Mouse (Mus musculus) adrenal gland, adult (tissue): ENCODE measurements around the gene Ranbp17.

Experiments
- DNase-seq, 2 experiments: peaks; one replicate each; pipeline ENCODE4 v3.0.0; 2022 to 2023; ENCODE audit warnings: low spot score in 1 of 2; ENCODE audit not compliant: inconsistent age in 2 of 2

Gene Ranbp17

GRCm38 (mm10) chr11:33422226-33422625 lies 91.3 kb downstream of the Ranbp17 start:
- DNase-seq: peak in 1 of 2 experiments; percentile 23

DNA sequence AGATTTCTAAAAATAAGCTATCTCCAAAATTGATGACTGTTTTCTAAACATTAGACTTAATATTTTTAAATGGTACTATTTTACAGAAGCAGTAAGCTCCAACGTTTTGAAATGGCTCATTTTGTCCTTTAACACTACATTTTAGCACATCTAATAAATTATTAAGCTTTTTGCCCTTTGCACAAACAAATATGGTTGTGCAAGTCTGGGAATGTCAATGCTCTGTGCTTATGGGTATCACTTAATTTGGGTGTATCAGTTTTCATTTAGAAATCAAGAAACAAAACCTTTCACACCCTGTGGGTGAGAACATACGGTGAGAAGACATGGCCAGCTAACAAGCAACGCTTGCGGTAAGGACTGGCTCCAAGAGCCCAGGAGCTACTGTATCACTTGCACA lies 108.9 kb downstream of the Ranbp17 start:
- no peak for DNase-seq

DNA sequence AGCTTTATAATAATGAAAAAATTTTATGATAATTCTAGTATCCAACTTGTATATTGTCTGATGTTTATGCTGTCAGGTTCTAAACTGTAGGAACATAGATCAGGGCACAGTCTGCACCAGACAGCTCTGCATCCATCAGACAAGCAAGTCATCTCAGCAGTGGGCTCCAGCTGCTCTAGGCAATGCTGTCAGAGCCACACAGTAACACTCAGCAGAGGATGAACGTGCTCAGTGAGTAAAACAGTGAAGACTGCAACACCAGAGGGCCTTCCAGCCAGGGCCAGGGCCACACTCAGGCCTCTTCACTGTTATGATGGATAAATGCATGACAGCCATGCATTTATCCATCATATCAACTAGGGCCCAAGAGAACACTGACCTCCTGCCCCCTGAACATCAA lies 114.2 kb downstream of the Ranbp17 start:
- DNase-seq: no peak

- DNase-seq: peak in 1 of 2 experiments; percentile 67
These were observed 114.8 kb downstream of the Ranbp17 start for GRCm38 (mm10) chr11:33398701-33399100.

- no peak for DNase-seq
These were observed 117.3 kb downstream of the Ranbp17 start for GRCm38 (mm10) chr11:33396275-33396674.

DNA sequence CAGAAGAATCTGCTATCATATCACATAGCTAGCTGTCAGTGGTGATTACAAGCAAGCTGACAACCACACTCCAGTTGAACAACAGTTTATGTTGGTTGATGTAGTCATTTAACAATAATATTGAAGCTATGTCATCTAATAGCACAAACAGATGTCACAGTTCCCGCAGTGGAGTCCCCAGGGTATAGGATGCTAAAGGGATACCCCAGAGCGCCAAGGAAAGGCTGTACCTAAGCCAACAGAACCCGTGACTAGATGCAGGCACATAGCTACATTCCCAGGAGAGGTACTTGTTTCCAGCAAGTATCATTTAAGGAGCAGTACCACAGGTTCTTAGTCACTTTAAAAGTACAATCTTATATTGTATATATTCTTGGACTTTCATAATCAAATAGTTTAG lies 119.5 kb downstream of the Ranbp17 start:
- no peak for DNase-seq

- DNase-seq: no peak
These were observed 124.9 kb downstream of the Ranbp17 start for GRCm38 (mm10) chr11:33388685-33389084.

DNA sequence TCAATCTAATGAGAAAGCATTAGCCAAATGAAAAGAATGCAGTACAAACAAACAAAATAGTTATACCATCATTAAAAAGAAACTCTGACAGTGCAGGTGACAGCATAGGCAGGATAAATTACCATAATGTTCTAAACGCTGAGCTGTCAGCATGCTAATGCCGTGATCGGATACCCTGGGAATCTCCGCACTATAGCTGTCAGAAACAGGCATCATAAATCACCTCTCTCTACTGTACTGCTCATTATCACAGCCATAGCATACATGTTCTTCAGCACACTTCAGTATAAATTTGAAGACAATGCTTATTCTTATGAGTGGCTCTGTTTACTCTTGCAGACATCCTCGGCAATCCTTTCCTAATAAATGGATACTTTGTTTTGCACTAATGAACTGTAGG lies 151.7 kb downstream of the Ranbp17 start:
- DNase-seq: no peak

- DNase-seq: no peak
These were observed 164.3 kb downstream of the Ranbp17 start for GRCm38 (mm10) chr11:33349269-33349668.

- DNase-seq: no peak
These were observed 171.5 kb downstream of the Ranbp17 start for GRCm38 (mm10) chr11:33342061-33342460.

GRCm38 (mm10) chr11:33336552-33337121 lies 176.9 kb downstream of the Ranbp17 start:
- peak; percentile 12 to 51 for DNase-seq

- no peak for DNase-seq
These were observed 177.9 kb downstream of the Ranbp17 start for GRCm38 (mm10) chr11:33335616-33336015.

GRCm38 (mm10) chr11:33332137-33332536 lies 181.4 kb downstream of the Ranbp17 start:
- DNase-seq: peak in 1 of 2 experiments; percentile 26

DNA sequence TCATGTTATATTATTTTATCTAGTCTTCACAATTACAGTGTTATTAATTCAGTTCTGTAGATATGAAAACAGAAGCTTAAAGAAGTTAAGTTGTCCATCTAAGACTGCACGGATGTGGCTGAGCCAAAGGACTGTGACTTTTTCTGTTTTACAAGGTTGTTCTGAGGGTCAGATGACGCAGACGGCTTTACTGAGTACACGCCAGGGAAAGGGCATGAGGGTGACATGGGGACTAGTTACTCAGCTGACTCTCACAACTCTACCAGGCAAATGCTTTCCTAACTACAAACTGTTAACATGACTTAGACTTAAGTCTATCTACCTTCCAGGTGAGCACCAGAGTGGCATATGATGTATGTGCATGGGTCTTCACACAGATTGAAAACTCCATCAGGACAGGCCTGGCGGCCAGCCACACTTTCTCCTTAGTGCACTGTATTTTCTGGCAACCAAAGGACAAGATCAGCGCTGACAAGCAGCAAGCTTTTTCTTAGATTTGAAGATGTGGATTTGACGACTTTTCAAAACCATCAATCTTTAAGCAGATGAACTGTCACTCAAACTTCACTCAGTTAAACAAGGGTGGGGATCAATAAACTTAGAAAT lies 194.4 kb downstream of the Ranbp17 start:
- DNase-seq: peak; percentile 80 to 91

DNA sequence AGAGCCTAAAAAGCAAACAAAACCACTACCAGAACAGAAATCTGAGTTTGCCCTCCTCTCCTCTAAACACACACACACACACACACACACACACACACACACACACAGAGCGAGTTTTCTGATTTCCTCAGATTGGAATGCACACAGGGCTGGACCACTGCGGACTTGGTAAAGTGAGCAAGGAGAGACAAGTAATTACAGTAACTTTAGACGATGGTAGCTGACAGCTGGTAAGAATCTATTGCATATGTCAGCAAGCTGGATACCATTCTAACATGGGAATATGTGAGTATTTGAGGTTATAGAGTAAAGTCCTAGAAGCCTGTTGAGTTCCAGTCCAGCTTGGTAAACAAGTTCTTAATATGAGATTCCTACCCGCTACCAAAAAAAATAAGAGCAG lies 204.0 kb downstream of the Ranbp17 start:
- no peak for DNase-seq

GRCm38 (mm10) chr11:33300859-33301258 lies 212.7 kb downstream of the Ranbp17 start:
- no peak for DNase-seq

DNA sequence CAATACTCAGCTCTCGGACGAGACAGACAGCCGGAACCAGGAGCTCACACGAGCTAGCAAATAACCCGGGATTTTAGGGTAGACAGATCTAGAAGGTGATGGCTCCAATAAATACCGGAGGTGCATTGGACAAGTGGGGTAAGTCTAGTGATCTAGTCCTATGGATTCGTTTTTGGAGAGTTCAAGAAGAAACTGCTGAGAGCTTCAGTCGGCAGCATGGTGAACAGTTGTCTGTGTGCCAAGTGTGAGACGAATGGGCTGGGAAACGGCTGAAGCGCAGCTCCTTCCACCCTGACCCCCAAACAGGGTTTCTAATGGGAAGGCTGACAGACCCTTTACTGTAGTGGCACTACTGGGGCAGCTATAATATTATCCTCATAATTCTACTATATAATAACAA lies 214.2 kb downstream of the Ranbp17 start:
- no peak for DNase-seq

DNA sequence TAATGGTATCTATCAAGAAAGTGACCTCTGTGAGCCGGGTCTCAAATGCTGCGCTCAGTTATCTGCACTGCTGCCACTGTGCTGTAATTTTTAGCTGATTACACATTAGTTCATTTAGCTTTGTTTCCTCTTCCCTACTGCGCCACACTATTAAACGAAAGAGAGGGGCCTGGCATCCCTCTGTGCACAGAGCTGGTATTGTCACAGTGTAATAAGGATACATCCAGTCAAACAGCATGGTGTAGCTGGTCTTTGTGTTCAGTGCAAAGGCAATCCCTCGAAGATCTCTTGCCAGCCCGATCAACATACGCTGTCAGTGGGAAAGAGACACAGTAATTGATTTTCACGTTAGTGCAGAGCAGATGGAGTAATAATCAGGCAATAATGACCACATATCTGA lies 216.4 kb downstream of the Ranbp17 start:
- DNase-seq: no peak

- DNase-seq: peak in 1 of 2 experiments; percentile 77
These were observed 218.1 kb downstream of the Ranbp17 start for GRCm38 (mm10) chr11:33295422-33295821.

- no peak for DNase-seq
These were observed 219.5 kb downstream of the Ranbp17 start for GRCm38 (mm10) chr11:33294063-33294462.

GRCm38 (mm10) chr11:33278571-33278970 lies 235.0 kb downstream of the Ranbp17 start:
- no peak for DNase-seq

GRCm38 (mm10) chr11:33276637-33277036 lies 236.9 kb downstream of the Ranbp17 start, which contains the start of gene Gm12117:
Gene Gm12117, minus strand, starts transcription at chr11:33276737.
- DNase-seq: no peak

DNA sequence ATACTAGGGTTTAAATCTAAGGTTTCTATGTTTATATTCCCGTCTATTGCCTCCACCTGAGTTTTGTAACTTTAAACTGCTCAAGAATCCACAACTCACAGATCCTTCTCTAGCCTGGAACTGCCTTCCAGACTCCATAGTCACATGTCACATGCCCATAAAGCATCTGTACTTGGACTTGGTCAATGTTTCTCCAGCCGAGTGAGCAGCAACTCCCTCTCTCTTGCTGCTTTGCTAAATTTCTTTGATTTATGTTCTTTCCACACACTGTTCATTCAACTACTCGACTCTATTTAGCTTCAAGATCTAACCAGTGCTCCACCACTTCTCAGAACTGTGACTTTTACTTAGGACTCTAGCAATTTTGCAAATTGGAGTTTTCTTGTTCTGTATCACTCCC lies 238.7 kb downstream of the Ranbp17 start:
- DNase-seq: no peak
